Mouse (Mus musculus) liver, embryonic 14.5 days (tissue): ENCODE data around the gene Eif5a. TPM values are rescaled to one million over a fixed set of nuclear protein-coding genes. Genes with fewer than 3 reads are reported as not detected.
A peak's percentile ranks its signal among the peaks of the same experiment; 100 is the strongest.

Experiments
- ATAC-seq: fragments of 200-750 bp; cut with Nextera tagmentation; 2 replicates; pipeline ENCODE4 v1.8.0; 2017; ENCODE audit warnings: moderate number of reproducible peaks, mild to moderate bottlenecking, moderate library complexity; ENCODE audit not compliant: insufficient read depth
- DNase-seq, 3 experiments: peaks; one replicate each; pipeline ENCODE4 v3.0.0-alpha.2; 2012 to 2013; ENCODE audit warnings: low read depth in 3 of 3, low spot score in 3 of 3
- H3K27ac ChIP-seq: fragments of 300-500 bp; sonication (generic); 2 replicates; pipeline ENCODE4 v1.5.1; 2014; ENCODE audit warnings: moderate library complexity, mild to moderate bottlenecking, control low read depth, inconsistent platforms
- H3K27me3 ChIP-seq: fragments of 300-500 bp; sonication (generic); 2 replicates; pipeline ENCODE4 v1.6.1; 2014; ENCODE audit warnings: mild to moderate bottlenecking, low read length, moderate library complexity; ENCODE audit not compliant: control insufficient read depth, insufficient read depth
- H3K36me3 ChIP-seq: fragments of 300-500 bp; sonication (generic); replicated peaks from 2 replicates; pipeline ENCODE4 v1.6.1; 2014; ENCODE audit warnings: low read depth; ENCODE audit not compliant: control insufficient read depth, insufficient read depth
- H3K4me1 ChIP-seq, 2 experiments: fragments of 200-500 bp in 1 of 2; fragments of 300-500 bp in 1 of 2; sonication (generic) in 1 of 2; replicated peaks; 2 replicates each; pipeline ENCODE4 v1.6.1; 2012 to 2014; ENCODE audit warnings: antibody characterized with exemption in 1 of 2, inconsistent platforms in 1 of 2, low read length in 1 of 2; ENCODE audit not compliant: control insufficient read depth in 2 of 2, insufficient read depth in 2 of 2
- H3K4me2 ChIP-seq: fragments of 300-500 bp; sonication (generic); 2 replicates; pipeline ENCODE4 v1.6.1; 2014; ENCODE audit warnings: low read depth, mild to moderate bottlenecking, control low read depth, moderate library complexity
- H3K4me3 ChIP-seq, 2 experiments: fragments of 200-500 bp in 1 of 2; fragments of 300-500 bp in 1 of 2; sonication (generic) in 1 of 2; 2 replicates each; pipeline ENCODE4 v1.5.1; 2012 to 2014; ENCODE audit warnings: low read depth in 2 of 2, low read length in 2 of 2, mild to moderate bottlenecking in 2 of 2, control low read depth in 1 of 2, inconsistent platforms in 1 of 2, moderate library complexity in 1 of 2; ENCODE audit not compliant: insufficient read depth in 1 of 2
- H3K9ac ChIP-seq: fragments of 300-500 bp; sonication (generic); replicated peaks from 2 replicates; pipeline ENCODE4 v1.6.1; 2014; ENCODE audit warnings: mild to moderate bottlenecking, control low read depth, moderate library complexity
- H3K9me3 ChIP-seq: fragments of 300-500 bp; sonication (generic); 2 replicates; pipeline ENCODE4 v1.6.1; 2016; ENCODE audit warnings: low read length, mixed read lengths; ENCODE audit not compliant: control insufficient read depth
- CTCF ChIP-seq: IDR thresholded peaks from 2 replicates; pipeline ENCODE4 v1.5.1; 2016; ENCODE audit warnings: antibody characterized with exemption, low read depth, control low read depth
- EP300 ChIP-seq: IDR thresholded peaks from 2 replicates; pipeline ENCODE4 v1.6.1; 2016; ENCODE audit warnings: antibody characterized with exemption, low read depth
- WGBS: fragments of 180-500 bp; shearing (Covaris S2); extraction: QIAGEN DNeasy Blood & Tissue Kit; methylation state at CpG from one replicate; pipeline ENCODE4 v1.1.7; 2014; ENCODE audit not compliant: insufficient replicate concordance; 5-methylcytosine and 5-hydroxymethylcytosine counted together
- polyA plus RNA-seq, 2 experiments: library from polyadenylated mRNA; depleted of rRNA in 1 of 2; stranded (reverse) in 1 of 2; unstranded in 1 of 2; fragments of >200 nt; fragmentation: Nextera tagmentation in 1 of 2; extraction: Ambion mirVana in 1 of 2; gene quantifications; 2 replicates each; pipeline versions ENCODE4 v1.2.1 to v1.2.3; 2012 to 2014

Gene Eif5a
- polyA plus RNA-seq, 2 experiments: 846 to 1,316 TPM

DNA sequence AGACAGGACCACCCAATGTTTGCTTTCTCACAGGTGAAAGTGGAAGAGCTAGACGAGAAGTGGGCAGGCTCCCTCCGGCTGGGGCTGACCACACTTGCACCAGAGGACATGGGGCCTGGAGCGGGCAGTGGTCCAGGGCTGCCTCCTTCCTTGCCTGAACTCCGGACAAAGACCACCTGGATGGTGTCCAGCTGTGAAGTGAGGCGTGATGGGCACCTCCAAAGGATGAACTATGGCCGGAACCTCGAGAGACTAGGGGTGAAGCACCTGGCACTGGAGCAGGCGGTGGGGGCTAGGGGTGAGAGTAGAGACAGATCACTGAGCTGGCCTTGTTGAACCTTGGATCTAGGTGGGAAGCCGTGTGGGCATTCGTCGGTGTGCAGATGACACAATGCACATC lies 13.1 kb downstream of the Eif5a start:
- Histone ChIP-seq H3K4me3 (no peak overlapping the region), H3K4me1 (peaks cover 0 to 9% of the 10 kb centered on the region in 2 experiments; a peak in 1 of 4 replicates), H3K27me3 (no peaks in the 10 kb centered on the region), H3K36me3 (peaks cover 81% of the 10 kb centered on the region), H3K9ac (no peak overlapping the region), H3K9me3 (no peaks in the 10 kb centered on the region), H3K27ac (no peak overlapping the region), H3K4me2 (no peak overlapping the region)
- 87% methylated on average over 11 of the region's 11 CpGs for WGBS
- TF ChIP-seq CTCF (no peak), EP300 (no peak)
- DNase-seq (no peak), ATAC-seq (no peak)

DNA sequence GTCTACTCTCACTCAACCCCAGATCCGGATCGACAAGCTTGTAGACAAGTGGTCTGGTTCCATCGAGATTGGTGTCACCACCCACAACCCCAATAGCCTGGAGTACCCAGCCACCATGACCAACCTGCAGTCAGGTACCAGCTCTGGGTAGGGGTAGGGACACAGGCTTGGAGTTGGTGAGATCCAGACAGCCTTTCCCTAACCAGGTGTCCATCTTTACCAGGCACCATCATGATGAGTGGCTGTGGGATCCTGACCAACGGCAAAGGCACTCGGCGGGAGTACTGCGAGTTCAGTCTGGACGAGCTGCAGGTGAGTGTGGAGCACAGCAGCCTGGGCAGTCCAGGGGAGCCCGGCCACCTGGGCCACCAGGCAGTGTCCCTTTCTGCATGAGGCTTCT lies 17.4 kb downstream of the Eif5a start:
- no peak for DNase-seq
- Histone ChIP-seq H3K4me2 (no peak overlapping the region), H3K4me1 (peaks cover 7 to 13% of the 10 kb centered on the region in 2 experiments), H3K27me3 (no peaks in the 10 kb centered on the region; the same call in 1 of the 2 replicates), H3K9ac (no peak overlapping the region), H3K27ac (no peak overlapping the region), H3K9me3 (no peaks in the 10 kb centered on the region), H3K36me3 (peaks cover 51% of the 10 kb centered on the region), H3K4me3 (no peak overlapping the region)
- TF ChIP-seq EP300 (no peak), CTCF (no peak)
- no peak for ATAC-seq
- WGBS: 87% methylated on average over 9 of the region's 9 CpGs

DNA sequence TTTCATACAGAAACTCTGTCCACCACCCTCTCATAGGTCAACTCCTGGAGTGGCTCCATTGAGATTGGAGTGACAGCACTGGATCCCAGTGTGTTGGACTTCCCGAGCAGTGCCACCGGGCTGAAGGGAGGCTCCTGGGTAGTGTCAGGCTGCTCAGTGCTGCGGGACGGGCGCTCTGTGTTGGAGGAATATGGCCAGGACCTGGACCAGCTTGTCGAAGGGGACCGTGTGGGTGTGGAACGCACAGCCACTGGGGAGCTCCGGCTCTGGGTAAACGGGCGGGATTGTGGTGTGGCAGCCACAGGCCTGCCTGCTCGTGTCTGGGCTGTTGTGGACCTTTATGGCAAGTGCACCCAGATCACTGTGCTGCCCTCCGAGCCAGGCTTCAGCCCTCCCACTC lies 18.8 kb downstream of the Eif5a start:
- Histone ChIP-seq H3K4me2 (peak overlapping the region; percentile 80), H3K27ac (no peak overlapping the region; the same call in 1 of the 2 replicates), H3K9me3 (no peaks in the 10 kb centered on the region), H3K27me3 (no peaks in the 10 kb centered on the region; the same call in 1 of the 2 replicates), H3K4me3 (peak overlapping the region; percentile 84 to 98), H3K4me1 (peaks cover 7 to 13% of the 10 kb centered on the region in 2 experiments), H3K36me3 (peaks cover 38% of the 10 kb centered on the region), H3K9ac (peak overlapping the region; percentile 91)
- ATAC-seq: no peak
- no peak for TF ChIP-seq CTCF
- no peak for TF ChIP-seq EP300
- no peak for DNase-seq
- WGBS: 74% methylated on average over 13 of the region's 13 CpGs

DNA sequence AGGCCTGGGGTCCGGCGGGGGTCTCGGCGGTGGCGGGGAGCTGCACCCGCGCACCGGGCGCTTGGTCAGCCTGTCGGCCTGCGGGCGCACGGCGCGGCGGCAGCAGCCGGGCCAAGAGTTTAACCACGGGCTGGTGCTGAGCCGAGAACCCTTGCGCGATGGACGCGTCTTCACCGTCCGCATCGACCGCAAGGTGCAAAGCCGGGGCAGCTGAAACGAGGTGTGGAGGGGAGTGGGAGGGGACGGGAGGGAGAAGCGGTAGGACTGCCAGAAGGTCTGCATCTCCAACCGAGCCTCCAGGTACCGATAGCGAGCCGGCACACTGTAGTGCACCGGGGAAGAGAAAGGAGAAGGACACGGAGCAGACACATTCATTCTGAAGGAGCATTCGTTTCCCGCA lies 19.8 kb downstream of the Eif5a start:
- TF ChIP-seq CTCF (no peak), EP300 (no peak)
- Histone ChIP-seq H3K9me3 (no peaks in the 10 kb centered on the region), H3K27me3 (no peaks in the 10 kb centered on the region; the same call in 1 of the 2 replicates), H3K9ac (peak overlapping the region; percentile 91), H3K36me3 (peaks cover 28% of the 10 kb centered on the region), H3K27ac (peak overlapping the region; percentile 82), H3K4me1 (peaks cover 7 to 13% of the 10 kb centered on the region in 2 experiments), H3K4me3 (peak overlapping the region; percentile 84 to 98), H3K4me2 (peak overlapping the region; percentile 80)
- ATAC-seq (peak; percentile 6; the same call in 1 of the 2 replicates), DNase-seq (no peak)
- WGBS: under 1% methylated on average over 39 of the region's 39 CpGs

DNA sequence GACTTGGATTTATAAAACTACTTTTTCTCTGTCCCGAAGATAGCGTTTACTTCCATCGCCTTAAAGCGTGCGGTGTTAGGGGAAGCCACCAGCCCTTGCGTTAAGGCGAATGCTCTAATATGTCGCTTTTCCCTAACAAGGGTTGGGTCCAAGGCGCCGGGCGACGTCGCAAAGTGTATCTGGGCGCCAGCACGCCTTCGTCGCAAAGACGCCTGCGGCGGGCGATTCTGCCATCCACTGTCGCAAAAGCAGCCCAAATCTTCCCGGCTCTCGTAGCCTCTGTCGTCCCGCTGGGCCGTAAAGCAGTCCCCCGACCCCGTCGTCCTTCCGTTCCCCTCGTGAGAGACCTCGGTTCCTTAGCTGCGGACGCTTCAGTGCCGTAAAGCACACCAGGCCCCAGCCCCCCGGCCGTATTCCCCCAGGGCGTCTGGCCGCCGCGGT lies 20.3 kb downstream of the Eif5a start:
- WGBS: under 1% methylated on average over 42 of the region's 42 CpGs

More for the DNA sequence above, 20.3 kb downstream of the Eif5a start:
- no peaks in the 10 kb centered on the region; the same call in 1 of the 2 replicates for H3K27me3 ChIP-seq
- DNase-seq: peak; percentile 87 to 95 (median 92)
- H3K4me2 ChIP-seq: peak overlapping the region; percentile 80
- H3K4me1 ChIP-seq: peaks cover 7 to 13% of the 10 kb centered on the region in 2 experiments
- H3K9ac ChIP-seq: peak overlapping the region; percentile 91
- ATAC-seq: peak; percentile 72
- TF ChIP-seq EP300: no peak
- H3K4me3 ChIP-seq: peak overlapping the region; percentile 84 to 98
- peaks cover 23% of the 10 kb centered on the region for H3K36me3 ChIP-seq
- H3K27ac ChIP-seq: peak overlapping the region; percentile 82
- H3K9me3 ChIP-seq: no peaks in the 10 kb centered on the region
